Mouse (Mus musculus): ENCODE measurements around the gene Olfr812. TPM values are rescaled to one million over a fixed set of nuclear protein-coding genes. Genes with fewer than 3 reads are reported as not detected.
"Not testable (repeated sequence)": the region's sequence is repeated elsewhere in the genome, so short reads cannot be mapped to it uniquely, and the experiment has no call there.

Olfr812 gene
- polyA plus RNA-seq (2015; fragmentation: Nextera tagmentation; extraction: Ambion mirVana): not detected in 2 replicates

DNA sequence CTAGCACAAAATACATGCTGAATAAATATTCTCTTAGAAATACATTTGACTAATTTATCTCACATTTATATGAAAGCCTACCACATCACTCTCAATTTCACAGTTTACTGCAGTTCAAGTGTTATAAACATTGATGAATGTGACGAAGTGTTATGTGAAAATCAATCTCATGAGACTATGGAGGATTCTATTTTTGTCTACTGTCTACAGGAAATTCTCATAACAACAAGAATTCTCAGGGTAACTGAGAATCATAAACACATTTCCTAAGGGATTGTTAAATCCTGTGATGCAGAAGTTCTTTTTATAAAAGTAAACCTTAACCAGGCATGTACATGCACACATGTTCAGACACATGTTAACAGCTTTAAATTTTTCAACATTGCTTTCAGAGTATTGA lies at the start of gene Olfr812:
Gene Olfr812 (minus strand): TSS at position 101 of the 400 bp plus-strand sequence.
- no peak within 1 kb of the TSS for H3K4me2 ChIP-seq (ENCODE audit: low read length)
- 71% methylated on average over 1 of the region's 1 CpGs for WGBS

DNA sequence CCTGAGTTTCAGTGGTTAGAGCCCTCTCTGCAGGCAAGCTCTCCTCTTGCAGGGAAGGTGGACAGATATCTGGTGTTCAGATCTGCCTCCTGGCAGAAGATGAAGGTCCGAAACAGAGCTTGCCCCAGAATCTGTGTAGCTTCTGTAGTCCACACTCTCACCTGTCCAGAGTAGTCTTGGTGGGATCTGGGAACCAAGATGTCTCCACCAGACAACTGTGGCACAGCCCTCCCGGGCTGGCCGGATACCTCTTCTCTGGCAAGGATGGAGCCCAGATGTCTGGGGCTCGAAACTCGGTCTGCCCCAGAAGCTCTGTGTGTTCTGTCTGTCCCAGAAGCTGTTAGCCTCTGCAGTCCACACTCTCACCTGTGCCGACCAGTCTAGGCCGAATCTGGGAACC lies 40.0 kb upstream of the Olfr812 start:
- no peaks in the 10 kb centered on the region for H3K36me3 ChIP-seq (ENCODE audit: control insufficient read depth, insufficient read depth)
- no peak overlapping the region for H3K4me2 ChIP-seq (ENCODE audit: low read length)
- no peaks in the 10 kb centered on the region for H3K9me3 ChIP-seq (ENCODE audit: control insufficient read depth, low read length)
- no peak for ATAC-seq
- H3K4me3 ChIP-seq (replicated peaks; ENCODE audit: low read length): no peak overlapping the region
- H3K9ac ChIP-seq (replicated peaks; ENCODE audit: low read depth, low read length): no peak overlapping the region
- 92% methylated on average over 7 of the region's 7 CpGs for WGBS
- no peaks in the 10 kb centered on the region for H3K4me1 ChIP-seq (replicated peaks; ENCODE audit: control insufficient read depth, insufficient read depth, low read length)
- H3K27me3 ChIP-seq (replicated peaks; ENCODE audit: control insufficient read depth, insufficient read depth, low read length): no peaks in the 10 kb centered on the region
- H3K27ac ChIP-seq (ENCODE audit: low read length): no peak overlapping the region

More for the DNA sequence above, at the start of gene Olfr812:
- no peak within 1 kb of the TSS for H3K27ac ChIP-seq (ENCODE audit: low read length)
- H3K4me1 ChIP-seq (replicated peaks; ENCODE audit: control insufficient read depth, insufficient read depth, low read length): no peaks in the 10 kb centered on the region
- H3K4me3 ChIP-seq (replicated peaks; ENCODE audit: low read length): no peak within 1 kb of the TSS
- H3K9me3 ChIP-seq (ENCODE audit: control insufficient read depth, low read length): no peaks in the 10 kb centered on the region
- no peaks in the 10 kb centered on the region for H3K27me3 ChIP-seq (replicated peaks; ENCODE audit: control insufficient read depth, insufficient read depth, low read length)
- no peak within 1 kb of the TSS for H3K9ac ChIP-seq (replicated peaks; ENCODE audit: low read depth, low read length)
- H3K36me3 ChIP-seq (ENCODE audit: control insufficient read depth, insufficient read depth): no peaks in the 10 kb centered on the region
- no peak for ATAC-seq

DNA sequence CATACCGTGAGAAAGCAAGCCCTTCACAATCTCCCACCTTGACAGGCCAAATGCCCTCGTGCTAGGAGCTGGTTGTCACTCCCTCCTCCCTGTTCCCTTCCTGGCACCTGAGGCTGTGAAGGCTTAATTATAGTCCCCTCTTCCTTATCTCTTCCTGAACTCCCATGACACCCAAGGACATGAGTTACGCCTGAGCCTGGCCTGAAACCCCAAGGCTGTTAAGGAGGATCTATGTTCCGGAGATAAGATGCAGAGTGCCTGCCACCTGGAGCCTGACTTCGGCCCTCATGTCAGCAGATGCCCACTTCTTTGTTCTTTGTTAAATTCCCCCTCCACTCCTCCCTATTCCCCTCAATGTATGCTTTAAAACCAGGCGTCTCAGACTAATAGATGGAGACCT lies 39.6 kb upstream of the Olfr812 start:
- H3K27ac ChIP-seq (ENCODE audit: low read length); H3K27me3 ChIP-seq (replicated peaks; ENCODE audit: control insufficient read depth, insufficient read depth, low read length); H3K4me2 ChIP-seq (ENCODE audit: low read length); H3K4me3 ChIP-seq (replicated peaks; ENCODE audit: low read length); H3K4me1 ChIP-seq (replicated peaks; ENCODE audit: control insufficient read depth, insufficient read depth, low read length); H3K9me3 ChIP-seq (ENCODE audit: control insufficient read depth, low read length); ATAC-seq; H3K36me3 ChIP-seq (ENCODE audit: control insufficient read depth, insufficient read depth); H3K9ac ChIP-seq (replicated peaks; ENCODE audit: low read depth, low read length): not testable (repeated sequence)
- 92% methylated on average over 6 of the region's 6 CpGs for WGBS

DNA sequence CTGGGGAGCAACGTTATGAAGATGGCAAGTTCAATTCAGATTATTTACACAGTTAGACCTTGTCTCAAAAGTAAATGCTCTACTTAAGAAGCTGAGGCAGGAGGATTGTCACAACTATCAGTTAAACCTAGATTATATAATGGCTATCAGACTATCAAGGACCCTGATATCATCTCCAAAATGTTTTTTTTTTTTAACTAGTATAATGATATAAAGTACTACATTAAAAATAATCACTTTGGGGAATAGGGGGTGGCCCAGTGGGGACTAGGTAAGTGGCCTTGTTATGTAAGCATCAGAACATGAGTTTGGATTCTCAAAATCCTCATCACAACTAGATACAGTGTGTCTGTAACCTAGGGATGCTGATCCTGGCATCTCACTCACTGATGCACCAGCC lies 33.9 kb upstream of the Olfr812 start, which contains the start of gene Olfr814:
Gene Olfr814 (minus strand): TSS at position 101 of the 400 bp plus-strand sequence.
- not testable (repeated sequence) for H3K4me1 ChIP-seq (replicated peaks; ENCODE audit: control insufficient read depth, insufficient read depth, low read length); H3K27me3 ChIP-seq (replicated peaks; ENCODE audit: control insufficient read depth, insufficient read depth, low read length); H3K36me3 ChIP-seq (ENCODE audit: control insufficient read depth, insufficient read depth); H3K4me3 ChIP-seq (replicated peaks; ENCODE audit: low read length); H3K27ac ChIP-seq (ENCODE audit: low read length); H3K4me2 ChIP-seq (ENCODE audit: low read length); H3K9me3 ChIP-seq (ENCODE audit: control insufficient read depth, low read length); H3K9ac ChIP-seq (replicated peaks; ENCODE audit: low read depth, low read length); ATAC-seq
- no CpG with 5 or more reads among the region's 1 CpGs for WGBS

DNA sequence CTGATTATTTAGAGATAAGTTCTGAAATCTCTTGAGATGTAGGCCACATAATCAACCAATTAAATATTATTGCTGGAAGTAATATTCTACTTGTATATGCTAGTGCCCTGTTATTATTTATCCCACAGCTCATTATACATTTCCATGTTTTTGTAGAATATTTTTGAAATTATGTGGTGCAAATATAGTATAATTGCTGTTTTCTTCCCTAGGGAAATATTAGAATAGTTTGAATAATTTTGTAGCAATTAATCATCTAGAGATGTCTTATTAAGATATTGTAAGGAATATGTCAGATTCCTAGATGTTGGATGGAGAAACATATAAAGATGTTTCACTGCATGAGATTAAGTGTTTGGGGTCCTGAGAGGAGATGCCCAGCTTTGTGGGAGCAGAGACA lies 9.2 kb upstream of the Olfr812 start, which contains the start of gene Olfr813:
Gene Olfr813 (plus strand): TSS at position 301 of the 400 bp plus-strand sequence.
- Histone ChIP-seq H3K9me3 (ENCODE audit: control insufficient read depth, low read length) (no peaks in the 10 kb centered on the region), H3K4me1 (replicated peaks; ENCODE audit: control insufficient read depth, insufficient read depth, low read length) (no peaks in the 10 kb centered on the region), H3K27me3 (replicated peaks; ENCODE audit: control insufficient read depth, insufficient read depth, low read length) (no peaks in the 10 kb centered on the region), H3K4me3 (replicated peaks; ENCODE audit: low read length) (no peak within 1 kb of the TSS), H3K36me3 (ENCODE audit: control insufficient read depth, insufficient read depth) (no peaks in the 10 kb centered on the region), H3K9ac (replicated peaks; ENCODE audit: low read depth, low read length) (no peak within 1 kb of the TSS), H3K27ac (ENCODE audit: low read length) (no peak within 1 kb of the TSS), H3K4me2 (ENCODE audit: low read length) (no peak within 1 kb of the TSS)
- ATAC-seq: no peak

DNA sequence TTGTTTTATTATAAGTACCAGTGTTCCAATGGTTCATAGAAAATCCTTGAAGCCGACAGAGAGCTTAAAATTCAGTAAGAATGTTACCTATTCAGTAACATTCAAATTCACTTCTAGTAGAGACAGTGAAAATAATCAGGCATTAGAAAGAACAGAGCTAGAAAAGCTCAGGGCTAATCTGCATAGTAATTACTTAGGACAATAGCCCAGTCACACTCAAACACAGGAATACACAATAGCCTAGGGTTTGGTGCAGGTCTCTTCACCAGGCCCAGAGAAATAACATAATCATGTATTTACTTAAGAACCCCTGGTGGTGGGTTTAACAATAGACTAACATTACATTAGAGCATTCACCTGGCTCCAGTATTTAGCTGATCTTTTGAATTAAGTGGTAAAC lies 1.4 kb upstream of the Olfr812 start:
- no peaks in the 10 kb centered on the region for H3K4me1 ChIP-seq (replicated peaks; ENCODE audit: control insufficient read depth, insufficient read depth, low read length)

DNA sequence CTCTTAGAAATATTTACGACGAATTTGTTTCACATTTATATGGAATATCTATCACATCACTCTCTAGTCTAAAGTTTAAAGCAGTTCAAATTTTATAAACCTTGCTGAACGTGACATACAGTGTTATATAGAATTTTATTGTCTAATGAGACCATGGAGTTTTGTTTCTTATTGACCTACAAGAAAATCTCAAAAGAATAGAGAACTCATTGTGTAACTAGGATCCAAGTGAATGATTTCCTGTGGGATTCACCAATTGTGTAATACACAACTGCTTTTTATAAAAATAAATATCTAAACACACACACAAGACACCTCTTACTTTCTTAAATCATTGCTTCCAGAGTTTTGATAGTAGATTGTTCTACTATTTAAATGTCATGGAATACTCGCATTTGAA lies 41.6 kb downstream of the Olfr812 start, which contains the start of gene Olfr811:
Gene Olfr811 (minus strand): TSS at position 101 of the 400 bp plus-strand sequence.
- Histone ChIP-seq H3K27me3 (replicated peaks; ENCODE audit: control insufficient read depth, insufficient read depth, low read length) (no peaks in the 10 kb centered on the region), H3K9me3 (ENCODE audit: control insufficient read depth, low read length) (no peaks in the 10 kb centered on the region), H3K4me2 (ENCODE audit: low read length) (no peak within 1 kb of the TSS), H3K9ac (replicated peaks; ENCODE audit: low read depth, low read length) (no peak within 1 kb of the TSS), H3K4me1 (replicated peaks; ENCODE audit: control insufficient read depth, insufficient read depth, low read length) (no peaks in the 10 kb centered on the region), H3K36me3 (ENCODE audit: control insufficient read depth, insufficient read depth) (no peaks in the 10 kb centered on the region), H3K4me3 (replicated peaks; ENCODE audit: low read length) (no peak within 1 kb of the TSS), H3K27ac (ENCODE audit: low read length) (no peak within 1 kb of the TSS)
- no peak for ATAC-seq
- 85% methylated on average over 4 of the region's 4 CpGs for WGBS

More for the DNA sequence above, 1.4 kb upstream of the Olfr812 start:
- Histone ChIP-seq H3K27me3 (replicated peaks; ENCODE audit: control insufficient read depth, insufficient read depth, low read length) (no peaks in the 10 kb centered on the region), H3K36me3 (ENCODE audit: control insufficient read depth, insufficient read depth) (no peaks in the 10 kb centered on the region), H3K4me3 (replicated peaks; ENCODE audit: low read length) (no peak overlapping the region), H3K9ac (replicated peaks; ENCODE audit: low read depth, low read length) (no peak overlapping the region), H3K4me2 (ENCODE audit: low read length) (no peak overlapping the region), H3K9me3 (ENCODE audit: control insufficient read depth, low read length) (no peaks in the 10 kb centered on the region), H3K27ac (ENCODE audit: low read length) (no peak overlapping the region)
- ATAC-seq: no peak
- WGBS: 10% methylated on average over 1 of the region's 1 CpGs

DNA sequence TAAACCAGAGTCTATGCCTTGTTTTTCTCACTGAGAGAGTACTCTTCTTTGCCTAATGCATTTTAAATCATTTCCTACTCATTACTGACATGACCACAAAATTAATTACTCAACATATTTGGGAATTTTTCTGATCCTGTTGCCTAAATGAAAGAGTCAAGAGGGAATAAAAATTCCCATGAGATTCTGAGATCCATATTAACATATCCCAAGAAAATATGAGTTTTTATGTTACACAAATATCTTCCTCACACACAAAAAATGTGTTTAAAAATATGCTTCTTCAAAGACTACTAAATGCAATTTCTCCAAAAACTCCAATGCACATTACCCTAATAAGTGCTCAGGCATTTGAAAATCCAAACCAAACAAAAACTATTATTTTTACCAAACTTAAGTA lies 51.1 kb downstream of the Olfr812 start, which contains the start of gene Olfr810:
Gene Olfr810 (minus strand): TSS at position 101 of the 400 bp plus-strand sequence.
- Histone ChIP-seq H3K9me3 (ENCODE audit: control insufficient read depth, low read length) (no peaks in the 10 kb centered on the region), H3K27me3 (replicated peaks; ENCODE audit: control insufficient read depth, insufficient read depth, low read length) (no peaks in the 10 kb centered on the region), H3K27ac (ENCODE audit: low read length) (no peak within 1 kb of the TSS), H3K4me3 (replicated peaks; ENCODE audit: low read length) (no peak within 1 kb of the TSS), H3K9ac (replicated peaks; ENCODE audit: low read depth, low read length) (no peak within 1 kb of the TSS), H3K36me3 (ENCODE audit: control insufficient read depth, insufficient read depth) (no peaks in the 10 kb centered on the region), H3K4me1 (replicated peaks; ENCODE audit: control insufficient read depth, insufficient read depth, low read length) (no peaks in the 10 kb centered on the region), H3K4me2 (ENCODE audit: low read length) (no peak within 1 kb of the TSS)
- no peak for ATAC-seq
